Mouse (Mus musculus) thymus, adult 2 months (tissue): ENCODE measurements around the gene Scp2. TPM values are rescaled to one million over a fixed set of nuclear protein-coding genes. Genes with fewer than 3 reads are reported as not detected.
A peak's percentile ranks its signal among the peaks of the same experiment; 100 is the strongest.

Source experiments
- DNase-seq: peaks from one replicate; pipeline ENCODE4 v3.0.0; 2021
- H3K27ac ChIP-seq: fragments of 200-500 bp; 2 replicates; pipeline ENCODE4 v1.5.1; 2012; ENCODE audit warnings: low read length, control low read depth; ENCODE audit not compliant: control insufficient read depth, insufficient read depth
- H3K27me3 ChIP-seq: fragments of 200-500 bp; 2 replicates; pipeline ENCODE4 v1.6.1; 2012; ENCODE audit warnings: mild to moderate bottlenecking, low read length, moderate library complexity, mixed read lengths; ENCODE audit not compliant: control insufficient read depth, insufficient read depth
- H3K36me3 ChIP-seq: fragments of 200-500 bp; 2 replicates; pipeline ENCODE4 v1.6.1; 2012; ENCODE audit warnings: mild to moderate bottlenecking, low read length, moderate library complexity; ENCODE audit not compliant: control insufficient read depth, insufficient read depth
- H3K4me1 ChIP-seq: fragments of 200-500 bp; replicated peaks from 2 replicates; pipeline ENCODE4 v1.6.1; 2012; ENCODE audit warnings: low read length; ENCODE audit not compliant: control insufficient read depth, insufficient read depth
- H3K4me3 ChIP-seq: fragments of 200-500 bp; 2 replicates; pipeline ENCODE4 v1.5.1; 2012; ENCODE audit warnings: mild to moderate bottlenecking, low read length, control low read depth, moderate library complexity; ENCODE audit not compliant: control insufficient read depth, insufficient read depth
- CTCF ChIP-seq: fragments of 200-500 bp; IDR thresholded peaks from 2 replicates; pipeline ENCODE4 v1.5.1; 2012; ENCODE audit warnings: mild to moderate bottlenecking, control low read depth, low read length, moderate library complexity, borderline replicate concordance; ENCODE audit not compliant: control insufficient read depth, poor library complexity, insufficient read depth; ENCODE audit errors: extremely low read depth
- POLR2A ChIP-seq: fragments of 200-500 bp; IDR thresholded peaks from 2 replicates; pipeline ENCODE4 v1.6.1; 2012; ENCODE audit warnings: mild to moderate bottlenecking, low read length, control low read depth, moderate library complexity; ENCODE audit not compliant: control insufficient read depth, poor library complexity, insufficient read depth; ENCODE audit errors: extremely low read depth
- WGBS: fragments of 180-500 bp; shearing (Covaris S2); methylation state at CpG from one replicate; pipeline ENCODE4 v1.1.7; 2018; 5-methylcytosine and 5-hydroxymethylcytosine counted together
- polyA plus RNA-seq: library from polyadenylated mRNA; depleted of rRNA; stranded (reverse); fragments of >200 nt; gene quantifications from 2 replicates; pipeline ENCODE4 v1.2.3, GENCODE M21; 2012

Gene Scp2
- polyA plus RNA-seq, 1 experiment, result 103 TPM

- no peaks in the 10 kb centered on the region for H3K36me3 ChIP-seq
- no peak overlapping the region for H3K27ac ChIP-seq
- DNase-seq, result no peak
- 99% methylated on average over 2 of the region's 2 CpGs for WGBS
- H3K4me1 ChIP-seq, result no peaks in the 10 kb centered on the region
- no peaks in the 10 kb centered on the region for H3K27me3 ChIP-seq
- TF ChIP-seq POLR2A, result no peak
- no peak for TF ChIP-seq CTCF
- no peak overlapping the region for H3K4me3 ChIP-seq
These were observed 16.5 kb downstream of the Scp2 start for GRCm38 (mm10) chr4:108128339-108128738.

- Histone ChIP-seq H3K36me3 (no peaks in the 10 kb centered on the region), H3K4me3 (no peak overlapping the region), H3K4me1 (no peaks in the 10 kb centered on the region), H3K27ac (no peak overlapping the region), H3K27me3 (no peaks in the 10 kb centered on the region)
- DNase-seq, result no peak
- 92% methylated on average over 5 of the region's 5 CpGs for WGBS
- TF ChIP-seq POLR2A (no peak), CTCF (no peak)
These were observed 17.3 kb downstream of the Scp2 start for GRCm38 (mm10) chr4:108127516-108127915.

- Histone ChIP-seq H3K27me3 (no peaks in the 10 kb centered on the region), H3K4me1 (no peaks in the 10 kb centered on the region), H3K27ac (no peak overlapping the region), H3K36me3 (no peaks in the 10 kb centered on the region), H3K4me3 (no peak overlapping the region)
- DNase-seq, result no peak
- no peak for TF ChIP-seq POLR2A
- TF ChIP-seq CTCF, result no peak
- 72% methylated on average over 4 of the region's 4 CpGs for WGBS
These were observed 18.5 kb downstream of the Scp2 start for GRCm38 (mm10) chr4:108126260-108126659.

- Histone ChIP-seq H3K27me3 (no peaks in the 10 kb centered on the region), H3K4me1 (no peaks in the 10 kb centered on the region), H3K4me3 (no peak overlapping the region), H3K27ac (no peak overlapping the region), H3K36me3 (no peaks in the 10 kb centered on the region)
- WGBS, result 97% methylated on average over 1 of the region's 1 CpGs
- DNase-seq, result no peak
- TF ChIP-seq CTCF (no peak), POLR2A (no peak)
These were observed 20.7 kb downstream of the Scp2 start for GRCm38 (mm10) chr4:108124104-108124503.

- 12% methylated on average over 45 of the region's 45 CpGs for WGBS
- H3K27ac ChIP-seq, result no peak overlapping the region
- peak overlapping the region; percentile 92 for H3K4me3 ChIP-seq
- peak; percentile 92 for DNase-seq
- no peaks in the 10 kb centered on the region for H3K4me1 ChIP-seq
- no peaks in the 10 kb centered on the region for H3K36me3 ChIP-seq
- H3K27me3 ChIP-seq, result no peaks in the 10 kb centered on the region
- TF ChIP-seq POLR2A (peak; percentile 30; the same call in 1 of the 2 replicates), CTCF (no peak)
These were observed 26.6 kb downstream of the Scp2 start for GRCm38 (mm10) chr4:108117924-108118876.

- Histone ChIP-seq H3K36me3 (no peaks in the 10 kb centered on the region), H3K4me1 (no peaks in the 10 kb centered on the region), H3K4me3 (no peak overlapping the region), H3K27ac (no peak overlapping the region), H3K27me3 (no peaks in the 10 kb centered on the region)
- DNase-seq, result peak; percentile 2
- TF ChIP-seq CTCF, result no peak
- TF ChIP-seq POLR2A, result no peak
- 92% methylated on average over 8 of the region's 8 CpGs for WGBS
These were observed 27.3 kb downstream of the Scp2 start for GRCm38 (mm10) chr4:108117488-108117887.
